Mouse (Mus musculus): ENCODE results near the gene Fscn2.

GRCm38 (mm10) chr11:120317456-120317855, 43.9 kb upstream of the Fscn2 start:
- TF ChIP-seq POLR2A (IDR thresholded peaks at IDR 0.05; ENCODE audit: insufficient read depth, low read depth, low read length) (no peak), CTCF (IDR thresholded peaks at IDR 0.05) (no peak)

All from heart, adult 2 months (tissue).